Mouse (Mus musculus): Measurements from ENCODE around the gene Efr3b.

GRCm38 (mm10) chr12:3956351-3956750, 82.4 kb downstream of the Efr3b start:
- TF ChIP-seq CTCF (conservative IDR thresholded peaks at IDR 0.05; ENCODE audit: low read length) (peak; percentile 99), POU5F1 (IDR thresholded peaks at IDR 0.05; ENCODE audit: borderline replicate concordance, low read length) (no peak), NANOG (IDR thresholded peaks at IDR 0.05; ENCODE audit: borderline replicate concordance, low read length) (no peak)
